Mouse (Mus musculus) mature B cell (primary cell): ENCODE data around the gene Nav2.

Experiments used
- in situ Hi-C: fragments of 300-500 bp; cut with MboI; formaldehyde crosslinking; loops from 2 replicates; pipeline ENCODE4 v1.14.3; 2019

Nav2 gene

GRCm38 (mm10) chr7:49436492-49436891, 528.0 kb downstream of the Nav2 start:
- in situ Hi-C loops, result no loop called here

GRCm38 (mm10) chr7:49437901-49438300, 529.4 kb downstream of the Nav2 start:
- in situ Hi-C loops, result no loop called here

GRCm38 (mm10) chr7:49439136-49439535, 530.6 kb downstream of the Nav2 start:
- in situ Hi-C loops, result no loop called here

- in situ Hi-C loops, result no loop called here
These were observed 531.9 kb downstream of the Nav2 start for GRCm38 (mm10) chr7:49440333-49440969.

- in situ Hi-C loops, result no loop called here
These were observed 533.7 kb downstream of the Nav2 start for GRCm38 (mm10) chr7:49442174-49442573.

- in situ Hi-C loops, result no loop called here
These were observed 540.1 kb downstream of the Nav2 start for GRCm38 (mm10) chr7:49448580-49448979.

- in situ Hi-C loops, result no loop called here
These were observed 542.0 kb downstream of the Nav2 start for GRCm38 (mm10) chr7:49450261-49451141.

- in situ Hi-C loops, result no loop called here
These were observed 542.7 kb downstream of the Nav2 start for GRCm38 (mm10) chr7:49451240-49451639.

- in situ Hi-C loops, result no loop called here
These were observed 543.8 kb downstream of the Nav2 start for GRCm38 (mm10) chr7:49452274-49452673.

- in situ Hi-C loops, result no loop called here
These were observed 546.1 kb downstream of the Nav2 start for GRCm38 (mm10) chr7:49454601-49455000.

- in situ Hi-C loops, result no loop called here
These were observed 547.6 kb downstream of the Nav2 start for GRCm38 (mm10) chr7:49456148-49456547.

GRCm38 (mm10) chr7:49457398-49457797, 548.9 kb downstream of the Nav2 start:
- in situ Hi-C loops, result no loop called here

- in situ Hi-C loops, result no loop called here
These were observed 549.4 kb downstream of the Nav2 start for GRCm38 (mm10) chr7:49457890-49458289.

GRCm38 (mm10) chr7:49462328-49462811, 553.9 kb downstream of the Nav2 start:
- in situ Hi-C loops, result no loop called here

GRCm38 (mm10) chr7:49467861-49468260, 559.3 kb downstream of the Nav2 start:
- in situ Hi-C loops, result no loop called here

GRCm38 (mm10) chr7:49468492-49469205, 560.1 kb downstream of the Nav2 start:
- in situ Hi-C loops, result no loop called here

- in situ Hi-C loops, result no loop called here
These were observed 562.8 kb downstream of the Nav2 start for GRCm38 (mm10) chr7:49471278-49471677.

GRCm38 (mm10) chr7:49475282-49475681, 566.8 kb downstream of the Nav2 start:
- in situ Hi-C loops, result no loop called here

GRCm38 (mm10) chr7:49476163-49476562, 567.6 kb downstream of the Nav2 start:
- in situ Hi-C loops, result no loop called here

GRCm38 (mm10) chr7:49476666-49477065, 568.1 kb downstream of the Nav2 start:
- in situ Hi-C loops, result no loop called here

- in situ Hi-C loops, result no loop called here
These were observed 568.8 kb downstream of the Nav2 start for GRCm38 (mm10) chr7:49477076-49477975.
